Mouse (Mus musculus) lung, adult 2 months (tissue): ENCODE data around the gene Sorbs1.
A peak's percentile ranks its signal among the peaks of the same experiment; 100 is the strongest.

Experiments used
- CTCF ChIP-seq: fragments of 200-500 bp; IDR thresholded peaks from 2 replicates; pipeline ENCODE4 v1.5.1; 2011; ENCODE audit warnings: mild to moderate bottlenecking, low read length, control low read depth; ENCODE audit not compliant: insufficient read depth
- POLR2A ChIP-seq: fragments of 200-500 bp; IDR thresholded peaks from 2 replicates; pipeline ENCODE4 v1.6.1; 2011; ENCODE audit warnings: low read depth, mild to moderate bottlenecking, control low read depth, low read length, borderline replicate concordance; ENCODE audit errors: extremely low read depth

GRCm38 (mm10) chr19:40363447-40363846, 150.1 kb downstream of the Sorbs1 start:
- TF ChIP-seq POLR2A (no peak), CTCF (peak; percentile 45)
